Mouse (Mus musculus) ovary, postnatal 14 days (tissue): ENCODE measurements around the gene Qtrt2.

ENCODE experiments used
- DNase-seq: peaks from one replicate; pipeline ENCODE4 v3.0.0; 2022; ENCODE audit warnings: low spot score

Qtrt2 gene

GRCm38 (mm10) chr16:43816321-43816720 lies 110.3 kb downstream of the Qtrt2 start:
- no peak for DNase-seq

GRCm38 (mm10) chr16:43814644-43815043 lies 112.0 kb downstream of the Qtrt2 start:
- DNase-seq, result no peak
